Mouse (Mus musculus) left cerebral cortex, postnatal 10 days (tissue): Measurements from ENCODE around the gene 4930539E08Rik. TPM values are rescaled to one million over a fixed set of nuclear protein-coding genes. Genes with fewer than 3 reads are reported as not detected.
A peak's percentile ranks its signal among the peaks of the same experiment; 100 is the strongest.

Experiments
- DNase-seq, 2 experiments: peaks; one replicate each; pipeline ENCODE4 v3.0.0; 2021 to 2022; ENCODE audit warnings: low spot score in 2 of 2, mixed read lengths in 1 of 2; ENCODE audit errors: extremely low spot score in 1 of 2
- intact Hi-C: fragments of 180-260 bp; cut with DNase I; formaldehyde crosslinking; loops from one replicate; pipeline ENCODE4 v1.15.1; 2025
- total RNA-seq, 2 experiments: library from RNA; stranded (reverse); gene quantifications; 2 replicates each; pipeline ENCODE4 v1.2.3; 2021

4930539E08Rik gene
- total RNA-seq, 2 experiments from 2014 or later: 10.9 to 13.5 TPM

DNA sequence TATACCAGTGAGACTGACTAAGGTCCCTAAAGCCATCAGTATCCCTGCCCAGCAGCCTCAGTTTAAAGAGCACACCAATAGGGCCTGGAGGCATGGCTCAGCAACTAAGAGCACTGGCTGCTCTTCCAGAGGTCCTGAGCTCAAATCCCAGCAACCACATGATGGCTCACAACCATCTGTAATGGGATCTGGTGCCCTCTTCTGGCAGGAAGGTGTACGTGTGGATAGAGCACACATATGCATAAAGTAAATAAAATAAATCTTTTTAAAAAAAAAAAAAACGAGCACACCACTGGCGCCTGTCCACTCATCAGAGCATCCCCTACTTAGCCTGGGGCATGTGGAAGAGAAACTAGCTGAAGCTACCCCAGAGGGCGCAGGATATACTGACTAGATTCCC is 13.6 kb downstream of the 4930539E08Rik start:
- intact Hi-C loops: no loop called here
- no peak for DNase-seq

- DNase-seq: no peak
- intact Hi-C loops: no loop called here
Measured at GRCm38 (mm10) chr17:28899427-28899826, 15.7 kb downstream of the 4930539E08Rik start.

- DNase-seq: no peak
- intact Hi-C loops: no loop called here
Measured at GRCm38 (mm10) chr17:28898249-28898648, 16.9 kb downstream of the 4930539E08Rik start.

DNA sequence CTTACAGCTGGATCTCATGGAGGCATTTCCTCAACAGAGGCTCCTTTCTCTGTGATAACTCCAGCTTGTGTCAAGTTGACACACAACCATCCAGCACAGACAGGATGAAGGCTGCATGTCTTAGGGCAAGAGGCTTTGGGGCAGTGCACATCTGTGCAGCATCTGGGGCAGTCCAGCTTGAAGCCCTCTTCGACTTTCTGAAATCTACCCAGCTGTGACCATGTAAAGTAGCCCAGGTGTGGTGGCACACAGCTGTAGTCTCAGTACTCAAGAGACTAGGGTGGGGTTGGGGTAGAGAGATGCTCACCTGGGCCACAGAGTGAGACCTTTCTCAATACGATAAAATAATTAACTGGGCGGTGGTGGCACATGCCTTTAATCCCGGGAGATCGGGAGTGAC is 17.3 kb downstream of the 4930539E08Rik start:
- intact Hi-C loops: no loop called here
- DNase-seq: no peak

- DNase-seq: no peak
- intact Hi-C loops: no loop called here
Measured at GRCm38 (mm10) chr17:28896095-28896780, 18.9 kb downstream of the 4930539E08Rik start.

DNA sequence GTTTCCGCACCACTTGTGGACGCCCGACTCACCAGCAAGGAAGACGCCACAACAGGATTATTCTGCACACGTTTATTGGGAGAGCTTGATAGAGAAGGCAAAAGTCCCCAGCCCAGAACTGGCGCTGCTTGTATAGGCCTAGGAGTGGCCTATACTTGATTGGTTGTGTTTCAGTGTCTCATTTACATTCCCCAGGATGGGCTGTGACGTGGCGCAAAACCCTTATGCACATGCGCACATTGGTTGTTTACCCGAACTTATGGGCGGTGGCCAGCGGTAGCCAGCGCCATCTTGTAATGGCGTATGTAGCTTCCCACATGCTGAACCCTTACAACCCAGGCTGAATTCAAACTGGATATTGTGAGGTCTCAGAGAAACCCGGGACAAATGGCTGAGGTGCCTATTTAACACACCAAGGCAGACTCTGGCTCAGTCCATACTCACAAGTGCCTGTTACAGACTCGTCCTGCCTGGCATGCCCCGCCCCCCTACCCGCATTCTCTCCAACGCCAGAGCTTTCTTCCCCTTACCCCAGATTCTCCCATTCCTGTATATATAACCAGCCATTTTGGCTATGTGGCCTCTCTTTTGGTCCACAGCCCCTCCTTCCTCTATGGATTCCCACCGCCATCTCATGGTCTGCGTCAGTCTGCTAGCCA is 19.8 kb downstream of the 4930539E08Rik start:
- no peak for DNase-seq
- intact Hi-C loops: no loop called here

DNA sequence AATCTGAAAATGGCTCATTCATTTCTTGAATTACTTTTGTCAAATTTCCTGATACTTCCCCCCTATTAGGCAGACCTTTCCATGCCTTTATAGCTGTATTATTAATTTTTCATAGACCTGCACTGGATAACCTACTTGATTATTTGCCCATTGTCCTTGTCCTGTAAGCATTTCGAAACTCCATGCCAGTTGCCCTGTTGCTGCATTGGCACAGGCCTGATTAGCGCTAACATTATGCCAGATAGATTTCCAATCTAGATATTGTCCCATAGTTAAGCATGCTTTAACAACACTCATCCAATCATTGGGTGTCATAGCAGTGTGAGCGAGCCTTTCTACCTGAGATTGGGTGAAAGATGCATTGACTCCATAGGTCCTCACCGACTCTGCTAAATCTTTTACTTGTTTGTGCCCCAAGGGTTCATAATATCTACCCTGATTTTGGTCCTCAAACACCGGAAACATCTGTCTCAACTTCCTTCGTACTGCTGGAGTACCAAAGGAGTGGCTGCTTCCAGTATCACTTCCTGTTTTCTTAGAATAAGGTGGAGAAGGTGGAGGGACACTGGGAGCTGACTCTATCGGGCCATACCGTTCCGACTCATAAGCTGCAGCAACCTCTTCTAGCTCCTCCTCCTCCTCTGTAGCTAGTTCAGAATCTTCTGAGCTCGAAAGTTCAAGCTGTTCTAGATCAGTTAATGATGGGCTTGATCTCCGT is 20.9 kb downstream of the 4930539E08Rik start:
- DNase-seq: no peak
- intact Hi-C loops: no loop called here

GRCm38 (mm10) chr17:28886266-28886665 is 28.9 kb downstream of the 4930539E08Rik start:
- intact Hi-C loops: no loop called here
- no peak for DNase-seq

- intact Hi-C loops: no loop called here
- no peak for DNase-seq
Measured at GRCm38 (mm10) chr17:28885231-28885630, 29.9 kb downstream of the 4930539E08Rik start.

DNA sequence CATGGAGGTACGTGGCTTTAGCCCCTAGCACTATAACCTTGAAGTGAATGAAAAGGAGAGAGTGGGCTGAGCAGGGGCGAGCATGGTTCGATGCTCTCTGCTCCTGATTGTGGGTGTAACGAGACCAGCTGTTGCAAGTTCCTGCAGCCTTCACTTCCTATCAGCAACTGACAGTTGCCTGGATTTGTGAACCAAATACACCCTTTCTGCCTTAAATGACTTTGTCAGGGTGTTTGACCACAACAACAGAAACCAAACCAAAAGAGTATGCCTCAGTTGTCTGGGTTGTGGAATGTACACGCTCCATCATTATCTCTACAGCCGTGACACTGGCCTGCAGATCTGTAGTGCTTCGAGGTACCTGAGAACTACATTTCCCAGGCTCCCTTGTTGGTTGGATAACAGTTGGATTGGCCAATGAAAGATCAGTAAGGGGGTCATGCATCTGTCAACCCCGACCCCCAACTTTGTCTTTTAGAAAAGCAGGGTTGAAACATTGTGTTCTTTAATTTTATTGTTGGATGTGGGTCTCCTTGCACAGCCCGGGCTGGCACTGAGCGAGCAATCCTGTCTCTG is 31.1 kb downstream of the 4930539E08Rik start:
- no peak for DNase-seq
- intact Hi-C loops: loop anchor here (5.0 kb wide), 1 partner anchor 43 kb away; no protein-coding TSS in a partner anchor

GRCm38 (mm10) chr17:28882810-28883209 is 32.3 kb downstream of the 4930539E08Rik start:
- intact Hi-C loops: loop anchor here (5.0 kb wide), 1 partner anchor 44 kb away; no protein-coding TSS in a partner anchor
- no peak for DNase-seq

DNA sequence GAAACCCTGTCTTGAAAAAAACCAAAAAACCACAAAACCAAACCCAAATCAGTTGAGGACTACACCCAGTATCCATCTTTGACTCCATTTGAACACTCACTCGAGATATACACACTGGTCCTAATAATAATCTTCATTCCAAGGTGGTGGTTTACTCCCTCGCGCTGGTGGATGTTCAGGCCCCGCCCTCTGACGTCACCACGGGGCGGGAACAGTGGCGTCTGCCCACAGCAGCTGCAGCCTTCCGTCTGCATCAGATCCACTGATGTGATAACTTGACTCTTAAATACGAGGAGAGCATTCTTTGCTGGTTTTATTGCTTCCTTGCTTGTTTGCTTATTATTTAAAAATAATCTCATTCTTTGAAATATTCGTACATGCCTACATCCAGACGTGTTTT is 32.8 kb downstream of the 4930539E08Rik start:
- intact Hi-C loops: loop anchor here (5.0 kb wide), 1 partner anchor 45 kb away; no protein-coding TSS in a partner anchor
- peak in 1 of 2 experiments; percentile 83 for DNase-seq

- intact Hi-C loops: loop anchor here (5.0 kb wide), 1 partner anchor 47 kb away; no protein-coding TSS in a partner anchor
- peak; percentile 79 to 82 for DNase-seq
Measured at GRCm38 (mm10) chr17:28879931-28880391, 35.2 kb downstream of the 4930539E08Rik start.

GRCm38 (mm10) chr17:28876821-28877220 is 38.3 kb downstream of the 4930539E08Rik start:
- DNase-seq: peak in 1 of 2 experiments; percentile 56
- intact Hi-C loops: no loop called here

- intact Hi-C loops: no loop called here
- no peak for DNase-seq
Measured at GRCm38 (mm10) chr17:28876331-28876730, 38.8 kb downstream of the 4930539E08Rik start.

- intact Hi-C loops: no loop called here
- peak; percentile 65 to 70 for DNase-seq
Measured at GRCm38 (mm10) chr17:28875316-28875715, 39.8 kb downstream of the 4930539E08Rik start.

DNA sequence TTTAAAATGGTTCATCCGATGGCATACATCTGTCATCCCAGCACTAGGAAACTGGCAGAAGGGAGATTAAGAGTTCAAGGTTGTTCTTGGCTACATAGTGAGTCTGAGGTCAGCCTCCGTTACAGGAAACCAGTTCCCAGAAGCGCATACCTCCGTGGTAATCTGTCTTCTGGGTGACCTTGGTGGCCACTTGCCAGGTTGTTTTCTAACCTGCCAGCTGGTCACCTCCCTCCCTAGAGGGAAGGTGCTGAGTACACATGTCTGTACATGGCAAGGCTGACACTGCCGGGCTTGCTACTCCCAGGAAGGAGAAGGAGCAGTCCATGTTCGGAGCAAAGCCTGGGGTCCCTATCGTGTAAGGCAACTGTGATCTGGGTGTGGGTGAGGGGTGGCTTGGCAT is 40.3 kb downstream of the 4930539E08Rik start:
- DNase-seq: peak in 1 of 2 experiments; percentile 58
- intact Hi-C loops: loop anchor here (5.0 kb wide), 1 partner anchor 48 kb away; no protein-coding TSS in a partner anchor

DNA sequence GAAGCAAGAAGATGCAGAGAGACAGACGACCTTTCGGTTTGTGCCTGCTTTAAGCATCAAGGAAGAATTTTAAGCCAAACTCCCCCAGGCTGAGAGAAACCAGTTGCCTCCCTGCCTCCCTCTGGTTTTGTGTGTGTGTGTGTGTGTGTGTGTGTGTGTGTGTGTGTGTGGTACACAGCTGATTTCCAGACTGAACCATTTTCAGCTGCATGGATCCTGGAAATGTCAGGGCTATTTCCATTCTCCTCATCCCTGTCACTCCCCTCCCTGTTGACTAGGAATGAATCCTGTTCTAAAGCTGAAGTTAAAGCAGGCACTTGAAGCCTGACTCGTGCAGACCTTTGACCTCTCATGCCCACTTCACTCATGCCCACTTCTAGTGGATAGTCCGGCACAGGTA is 40.9 kb downstream of the 4930539E08Rik start:
- no peak for DNase-seq
- intact Hi-C loops: loop anchor here (5.0 kb wide), 1 partner anchor 47 kb away; no protein-coding TSS in a partner anchor

DNA sequence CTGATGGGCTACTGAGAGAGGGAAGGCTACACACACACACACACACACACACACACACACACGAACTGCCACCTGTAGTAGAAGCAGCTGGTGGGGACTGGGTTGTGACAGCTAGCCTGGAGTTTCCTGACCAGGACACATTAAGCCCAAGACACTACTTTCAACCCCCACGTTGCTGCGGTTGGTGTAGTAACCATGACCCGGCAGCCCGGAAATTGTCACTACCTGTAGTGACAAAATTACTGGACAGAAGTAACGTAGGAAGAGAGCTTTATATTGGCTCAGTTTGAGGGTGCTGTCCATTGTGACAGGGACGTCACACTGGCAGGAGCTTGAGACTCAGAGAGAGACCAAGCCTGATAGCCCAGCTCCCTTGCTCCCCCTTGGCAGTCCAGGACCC is 42.8 kb downstream of the 4930539E08Rik start:
- DNase-seq: no peak
- intact Hi-C loops: loop anchor here (5.0 kb wide), 1 partner anchor 45 kb away; no protein-coding TSS in a partner anchor
